Mouse (Mus musculus): ENCODE data around the gene Osbp.
"Not testable (repeated sequence)": the region's sequence is repeated elsewhere in the genome, so short reads cannot be mapped to it uniquely, and the experiment has no call there.

Osbp gene

DNA sequence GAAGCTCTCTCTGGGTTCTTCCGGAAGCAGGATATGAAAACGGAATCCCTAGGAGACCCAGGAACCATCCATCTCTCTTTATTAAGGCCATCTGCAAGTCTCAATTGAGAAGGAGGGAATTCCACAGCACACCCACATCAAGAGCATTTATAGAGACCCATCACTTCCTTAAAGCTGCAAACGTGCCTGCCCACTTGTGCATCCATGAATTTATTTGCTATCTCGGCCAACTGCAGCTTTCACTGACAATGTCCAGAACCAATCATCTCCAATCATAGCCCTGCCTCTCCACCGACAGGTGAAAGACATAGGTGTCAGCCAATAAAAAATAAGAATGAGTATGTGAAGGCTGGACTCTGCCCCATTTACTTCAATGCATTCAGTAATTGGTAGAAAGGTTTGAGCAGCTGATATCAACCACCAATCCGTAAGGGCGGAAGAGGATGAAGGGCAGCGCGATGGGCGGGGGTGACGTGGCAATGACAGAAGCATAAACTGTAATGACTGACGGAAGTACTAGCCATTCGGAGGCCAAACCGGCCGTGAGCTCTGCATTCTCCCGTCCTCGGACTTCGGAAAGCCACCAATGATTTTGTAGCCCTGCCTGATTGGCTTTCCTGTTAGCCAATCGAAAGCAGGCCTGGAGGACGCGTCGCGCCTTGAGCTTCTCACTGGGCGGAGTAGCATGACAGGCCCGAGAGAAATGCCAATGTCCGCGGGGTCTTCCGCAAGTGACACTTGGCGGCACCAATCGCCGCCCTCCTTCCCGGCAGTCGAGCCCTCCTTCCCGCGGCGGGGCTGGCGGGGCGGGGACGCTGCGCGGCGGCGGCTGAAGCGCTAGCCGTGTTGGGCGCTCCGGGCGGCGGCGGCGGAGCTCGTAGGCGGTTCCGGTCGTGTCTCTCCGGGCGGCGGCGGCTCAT is at the start of gene Osbp:
TSS of gene Osbp (plus strand) at position 919 of the 920 bp plus-strand sequence.
- peak; percentile 100 for DNase-seq (ENCODE audit: low read depth)

DNA sequence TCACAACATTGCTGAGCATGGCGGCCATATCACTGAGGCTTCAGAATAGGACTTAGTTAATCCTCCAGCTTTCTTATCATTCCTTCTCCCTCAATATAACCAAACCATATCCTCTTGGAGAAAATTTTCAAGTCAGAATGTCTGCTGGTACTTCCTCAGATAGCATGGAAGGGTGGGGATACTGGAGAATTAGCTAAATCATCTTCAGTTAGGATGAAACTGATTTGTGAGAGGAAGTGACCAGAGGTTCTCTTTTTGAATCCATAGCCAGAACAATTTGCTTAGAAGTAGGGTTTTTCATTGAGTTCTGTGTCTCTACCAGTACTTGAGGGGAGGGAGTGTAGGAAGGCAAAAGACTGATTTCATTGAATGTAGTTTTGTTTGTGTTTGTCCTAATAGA is 43.7 kb upstream of the Osbp start:
- no peak for DNase-seq (ENCODE audit: low read depth)

DNA sequence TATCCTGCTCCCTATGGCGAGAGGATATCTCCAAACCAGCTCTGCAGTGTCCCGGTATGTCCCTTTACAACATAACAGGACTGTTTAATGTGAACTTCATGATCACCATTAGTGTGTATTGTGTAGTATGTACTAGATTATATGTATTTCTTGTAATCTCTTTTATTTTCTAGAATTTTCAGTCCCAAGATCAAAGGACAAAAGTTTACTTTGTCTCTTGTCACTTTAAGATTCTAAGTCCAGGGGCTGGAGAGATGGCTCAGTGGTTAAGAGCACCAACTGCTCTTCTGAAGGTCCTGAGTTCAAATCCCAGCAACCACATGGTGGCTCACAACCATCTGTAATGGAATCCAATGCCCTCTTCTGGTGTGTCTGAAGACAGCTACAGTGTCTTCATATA is 43.2 kb upstream of the Osbp start:
- not testable (repeated sequence) for DNase-seq (ENCODE audit: low read depth)

DNA sequence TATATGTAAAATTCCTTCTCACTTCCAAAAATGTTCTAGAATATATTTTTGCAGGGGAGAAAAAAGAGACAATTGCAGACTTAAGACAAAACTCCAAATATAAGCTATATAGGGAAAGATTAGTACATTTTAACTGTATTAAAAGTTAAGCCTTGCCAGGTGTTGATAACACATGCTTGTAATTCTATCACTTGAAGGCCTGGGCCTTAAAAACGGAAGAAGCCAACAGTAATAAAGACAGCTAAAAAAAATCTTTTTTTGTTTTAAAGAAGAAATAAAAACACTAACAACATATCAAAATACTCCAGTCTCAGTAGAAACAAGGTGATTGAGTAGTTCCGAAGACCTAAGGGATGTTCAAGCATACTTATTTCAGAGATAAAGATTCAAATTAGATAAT is 39.4 kb upstream of the Osbp start:
- DNase-seq (ENCODE audit: low read depth) = no peak

DNA sequence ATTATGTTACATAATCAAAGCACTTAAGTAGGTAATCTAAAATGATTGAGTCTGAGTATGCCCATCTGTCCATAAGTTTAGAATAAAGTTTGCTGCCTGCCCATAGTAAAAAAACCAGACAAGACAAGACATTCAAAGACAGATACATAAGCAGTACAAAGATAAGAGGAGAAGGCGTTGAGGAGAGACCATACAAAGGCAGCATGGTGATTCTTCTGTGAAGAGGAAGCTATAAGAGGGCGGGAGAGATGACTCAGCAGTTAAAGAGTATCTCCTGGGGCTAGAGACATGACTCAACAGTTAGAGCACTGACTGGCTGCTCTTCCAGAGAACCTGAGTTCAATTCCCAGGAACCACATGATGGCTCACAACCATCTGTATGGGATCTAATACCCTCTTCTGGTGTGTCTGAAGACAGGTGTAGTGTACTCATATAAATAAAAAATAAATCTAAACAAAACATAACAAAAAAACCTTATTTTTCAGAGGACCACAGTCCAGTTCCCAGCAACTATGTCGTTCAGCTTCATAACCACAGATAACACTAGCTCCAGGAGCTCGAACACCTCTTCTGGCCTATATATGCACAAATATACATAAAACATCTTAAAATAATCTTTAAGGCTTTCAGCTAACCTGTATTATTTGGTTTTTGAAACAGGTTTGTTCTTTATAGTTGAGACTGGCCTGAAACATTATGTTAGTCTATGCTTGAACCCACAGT is 37.6 kb upstream of the Osbp start:
- no peak for DNase-seq (ENCODE audit: low read depth)

DNA sequence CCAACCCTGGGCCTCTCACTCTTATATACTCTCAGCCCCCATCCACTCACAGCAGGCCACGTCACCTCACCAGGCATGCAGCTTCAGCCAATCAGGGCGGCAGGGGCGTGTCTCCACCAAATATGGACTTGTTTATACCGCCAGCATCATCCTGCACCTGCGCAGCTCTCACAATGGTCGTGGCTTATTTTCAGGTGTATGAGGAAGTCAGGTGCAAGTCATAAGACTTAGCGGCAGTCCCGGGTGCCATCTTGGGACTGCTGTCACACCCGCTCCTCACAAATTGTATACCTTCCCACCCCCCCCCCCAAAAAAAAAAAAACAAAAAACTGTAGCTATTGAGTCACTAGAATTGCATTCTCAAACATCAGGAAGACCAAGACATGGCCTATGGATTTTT is 19.3 kb upstream of the Osbp start:
- not testable (repeated sequence) for DNase-seq (ENCODE audit: low read depth)

DNA sequence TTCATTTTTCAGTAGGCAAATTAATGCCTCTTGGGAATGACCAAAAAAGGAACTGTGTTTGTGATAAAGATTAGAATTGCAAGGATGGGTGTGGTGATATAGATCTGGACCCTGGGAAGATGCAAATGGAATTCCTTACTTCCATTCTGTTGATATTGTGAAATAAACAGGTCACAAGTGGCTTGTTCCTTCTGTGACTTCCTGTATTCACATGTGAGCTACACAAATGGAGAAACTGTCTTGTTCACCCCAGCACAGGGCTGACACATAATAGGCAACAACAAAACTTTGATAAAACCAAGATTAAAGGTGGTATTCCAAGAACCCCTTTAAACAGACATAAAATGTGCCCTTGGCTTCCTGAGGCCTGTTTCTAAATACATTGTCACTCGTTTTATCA is 15.9 kb upstream of the Osbp start:
- DNase-seq (ENCODE audit: low read depth) = no peak

DNA sequence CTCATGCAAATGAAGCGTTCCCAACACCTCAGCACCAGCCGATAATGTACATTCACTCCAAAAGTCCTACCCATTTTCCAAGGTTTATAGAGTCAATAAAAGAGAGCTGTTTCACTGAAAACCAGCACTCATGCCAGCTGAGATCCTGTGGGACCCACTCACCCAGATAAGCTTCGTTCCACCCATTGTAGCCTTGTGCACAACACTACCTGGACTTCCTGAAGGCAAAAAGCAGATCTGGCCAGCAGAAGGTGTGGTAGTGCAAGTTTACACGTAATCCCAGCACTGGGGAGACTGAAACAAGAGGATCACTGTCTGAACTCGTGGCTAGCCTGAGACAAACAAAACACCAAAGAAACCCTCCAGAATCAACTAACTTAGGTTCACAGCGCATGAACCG is 15.0 kb upstream of the Osbp start:
- no peak for DNase-seq (ENCODE audit: low read depth)

DNA sequence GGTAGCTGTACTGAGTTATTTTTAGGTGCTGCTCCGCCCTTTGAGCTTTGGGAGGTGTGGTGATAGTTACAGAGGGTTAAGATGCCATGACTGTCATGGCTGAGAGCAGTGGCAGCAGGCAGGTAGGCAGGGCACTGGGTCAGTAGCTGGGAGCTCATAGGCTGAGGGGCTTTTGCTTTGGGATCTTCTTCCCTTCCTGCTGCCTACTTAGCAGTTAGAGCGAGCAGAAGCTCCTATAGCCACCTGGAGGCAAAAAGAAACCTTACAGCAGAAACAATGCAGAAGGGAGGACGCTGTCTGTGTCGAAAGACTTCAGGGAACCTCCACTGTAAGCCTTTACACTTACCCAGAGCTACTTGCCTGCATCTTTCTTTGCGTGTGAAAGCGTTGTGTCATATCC is 11.5 kb upstream of the Osbp start:
- no peak for DNase-seq (ENCODE audit: low read depth)

DNA sequence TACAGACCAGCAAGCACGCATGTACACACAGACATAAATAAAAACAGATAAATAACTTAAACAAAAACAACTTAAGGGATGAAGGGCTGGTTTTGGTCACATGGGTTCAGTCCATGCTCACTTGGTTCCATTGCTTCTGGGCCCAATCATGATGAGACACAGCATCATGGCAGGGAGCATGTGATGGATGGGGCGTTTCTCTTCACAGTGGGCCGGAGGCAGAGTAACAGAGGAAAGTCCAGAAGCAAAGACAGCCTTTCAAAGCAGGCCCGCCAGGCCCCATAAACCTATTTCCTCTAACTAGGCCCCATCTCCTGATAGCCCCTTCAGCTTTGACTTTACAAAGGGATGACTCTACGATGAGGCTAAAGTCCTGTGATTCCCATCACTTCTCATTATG is 9.1 kb upstream of the Osbp start:
- DNase-seq (ENCODE audit: low read depth) = no peak

DNA sequence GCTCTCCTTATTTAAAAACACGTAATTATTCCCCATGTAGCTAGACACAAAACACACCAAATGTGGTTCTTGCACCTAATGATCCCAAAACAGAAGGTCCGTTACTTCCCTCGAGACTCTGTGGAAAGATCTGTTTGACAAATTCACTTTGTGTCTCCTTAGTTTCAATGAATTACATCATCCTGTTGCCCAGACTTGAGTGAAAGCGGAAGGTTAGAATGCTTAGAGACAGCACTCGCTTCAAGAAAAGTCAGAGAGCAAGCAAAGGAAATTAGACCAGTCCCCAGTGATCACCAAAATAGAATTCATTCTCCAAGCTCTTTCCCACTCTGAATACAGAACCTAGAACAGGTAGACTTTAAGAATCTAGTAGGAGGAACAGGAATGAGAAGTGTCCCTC is 8.3 kb upstream of the Osbp start:
- no peak for DNase-seq (ENCODE audit: low read depth)

DNA sequence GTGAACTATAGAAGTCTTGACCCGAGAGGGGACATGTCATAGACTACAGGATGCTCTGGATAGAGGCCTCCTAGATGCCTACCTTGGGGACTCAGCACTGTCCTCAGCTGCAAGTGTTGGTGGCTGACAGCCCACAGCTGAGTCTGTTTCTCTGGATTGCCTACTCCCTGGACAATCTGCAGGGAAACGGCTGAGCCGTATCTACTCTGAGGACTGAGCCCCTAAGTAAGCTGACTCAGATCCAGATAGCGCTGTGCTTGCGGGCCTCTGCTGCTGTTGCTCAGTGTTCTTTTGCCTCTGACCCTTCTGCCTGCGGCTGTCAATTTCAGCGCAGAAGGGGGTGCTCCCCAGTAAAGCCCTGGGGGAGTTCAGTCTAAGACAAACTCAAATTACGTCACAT is 7.9 kb upstream of the Osbp start:
- no peak for DNase-seq (ENCODE audit: low read depth)

DNA sequence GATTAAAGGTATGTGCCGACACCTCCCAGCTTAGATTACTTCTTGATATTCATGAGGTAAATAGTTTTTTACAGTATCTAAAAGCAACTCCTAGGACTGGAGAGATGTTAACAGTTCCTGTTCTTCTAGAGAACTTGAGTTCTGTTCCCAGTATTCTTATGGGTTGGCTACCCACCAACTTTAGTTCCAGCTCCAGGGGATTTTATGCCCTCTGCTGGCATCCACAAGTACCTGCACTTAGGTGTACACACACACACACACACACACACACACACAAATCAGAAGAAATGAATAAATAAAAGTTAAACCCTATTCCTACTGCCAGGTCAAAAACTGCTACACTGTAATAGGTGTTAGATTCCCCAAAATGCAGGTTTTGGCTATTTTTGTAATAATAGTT is 1.5 kb upstream of the Osbp start:
- DNase-seq (ENCODE audit: low read depth) = no peak

DNA sequence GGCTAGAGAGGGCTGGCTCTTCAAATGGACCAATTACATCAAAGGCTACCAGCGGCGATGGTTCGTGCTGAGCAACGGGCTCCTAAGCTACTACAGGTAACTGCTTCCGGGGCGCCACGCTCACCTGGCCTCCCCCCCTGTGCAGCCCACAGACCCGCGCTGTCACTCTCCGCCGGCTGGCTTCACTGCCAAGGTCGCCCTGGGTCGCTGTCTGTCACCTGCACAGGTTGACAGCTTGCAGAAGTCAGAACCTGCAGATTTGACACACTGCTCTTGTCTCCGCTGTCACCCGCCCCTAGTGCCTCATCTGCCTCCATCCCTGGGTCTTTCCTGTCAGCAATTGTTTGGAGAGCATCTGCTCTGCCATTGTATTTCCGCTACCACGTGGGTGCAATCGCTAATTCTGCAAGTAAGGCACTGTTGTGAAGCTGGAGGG is 478 bp downstream of the Osbp start:
- DNase-seq (ENCODE audit: low read depth) = no peak

DNA sequence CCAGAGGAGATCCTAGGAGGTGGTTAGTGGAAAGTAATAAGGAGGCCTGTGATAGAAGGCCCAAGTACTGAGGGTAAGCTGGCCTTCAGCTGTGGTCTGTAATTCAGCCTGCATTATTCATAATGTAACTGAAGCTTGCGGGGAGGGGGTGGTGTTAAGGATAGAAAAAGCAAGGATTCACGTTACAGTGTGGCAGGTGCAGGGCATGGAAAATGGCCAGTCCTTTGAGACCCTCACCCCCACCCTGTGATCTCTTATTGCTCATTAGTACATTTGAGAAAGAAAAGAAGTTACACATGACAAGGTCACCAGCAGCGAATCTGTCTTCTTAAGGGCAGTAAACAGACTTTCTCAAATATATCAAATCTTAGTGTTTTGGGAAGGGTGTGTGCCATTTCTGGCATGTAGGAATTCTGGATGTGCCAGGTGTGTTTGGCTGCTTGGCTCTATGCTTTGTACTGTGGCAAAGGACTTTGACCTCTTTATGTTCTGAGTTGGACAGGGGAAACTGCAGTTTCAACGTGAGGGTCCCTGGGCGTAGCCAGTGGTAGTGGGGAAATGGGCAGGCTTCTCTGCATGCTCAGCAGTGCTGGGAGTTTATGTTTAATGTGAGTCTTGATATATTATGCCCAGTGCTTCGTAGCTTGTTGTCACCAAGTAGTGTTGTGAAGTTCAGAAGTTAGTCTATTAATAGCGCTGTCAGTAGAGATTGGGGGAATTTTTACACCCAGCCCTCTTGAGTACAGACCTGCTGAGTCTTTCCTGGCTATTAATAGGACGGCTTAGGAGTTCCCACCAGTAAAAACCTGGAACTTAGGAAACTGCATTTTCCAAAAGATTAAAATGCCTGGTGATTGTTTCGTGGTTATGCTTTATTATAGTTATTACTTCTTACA is 3.7 kb downstream of the Osbp start:
- no peak for DNase-seq (ENCODE audit: low read depth)

DNA sequence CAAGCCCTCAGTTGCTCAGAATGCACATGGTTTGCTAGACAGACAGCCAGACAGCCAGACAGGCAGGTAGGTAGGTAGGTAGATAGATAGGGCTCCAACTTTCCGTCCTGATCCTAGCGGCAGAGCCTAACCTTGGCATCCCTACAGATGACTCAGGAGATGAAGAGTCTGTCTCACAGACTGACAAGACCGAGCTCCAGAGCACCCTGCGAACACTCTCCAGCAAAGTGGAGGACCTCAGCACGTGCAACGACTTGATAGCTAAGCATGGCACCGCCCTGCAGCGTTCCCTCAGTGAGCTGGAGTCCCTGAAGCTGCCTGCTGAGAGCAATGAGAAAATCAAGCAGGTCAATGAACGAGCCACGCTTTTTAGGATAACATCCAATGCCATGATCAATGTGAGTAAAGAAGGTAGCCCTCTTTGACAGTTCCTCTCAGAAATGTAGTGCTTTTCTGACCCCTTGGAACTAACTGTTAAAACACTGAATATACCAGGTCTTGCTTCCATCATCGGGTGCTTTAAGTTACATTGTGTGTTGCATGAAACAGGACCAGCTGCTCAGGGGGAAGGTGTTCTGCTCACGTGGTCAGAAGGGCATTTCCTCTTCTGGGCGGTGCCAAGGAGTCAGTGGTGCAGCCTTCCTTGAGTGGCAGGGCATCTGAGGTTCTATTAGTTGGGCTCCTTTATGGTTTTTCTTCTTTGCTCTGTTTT is 7.9 kb downstream of the Osbp start:
- DNase-seq (ENCODE audit: low read depth) = no peak

DNA sequence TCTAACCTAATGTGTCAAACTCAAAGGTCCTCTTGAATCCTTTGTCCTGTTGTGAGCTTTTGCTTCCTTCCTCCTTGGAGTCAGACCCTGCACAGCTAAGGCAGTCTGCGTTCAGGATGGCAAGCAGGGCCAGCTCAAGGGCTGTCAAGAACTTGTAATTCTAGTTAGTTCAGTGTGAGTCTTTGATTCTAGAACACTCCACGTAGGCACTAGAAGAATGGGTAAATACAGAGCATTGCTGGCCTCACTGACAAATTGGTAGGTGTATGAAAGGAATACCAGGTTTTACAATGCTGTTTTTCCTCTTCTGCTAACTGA is 8.4 kb downstream of the Osbp start:
- DNase-seq (ENCODE audit: low read depth) = no peak

DNA sequence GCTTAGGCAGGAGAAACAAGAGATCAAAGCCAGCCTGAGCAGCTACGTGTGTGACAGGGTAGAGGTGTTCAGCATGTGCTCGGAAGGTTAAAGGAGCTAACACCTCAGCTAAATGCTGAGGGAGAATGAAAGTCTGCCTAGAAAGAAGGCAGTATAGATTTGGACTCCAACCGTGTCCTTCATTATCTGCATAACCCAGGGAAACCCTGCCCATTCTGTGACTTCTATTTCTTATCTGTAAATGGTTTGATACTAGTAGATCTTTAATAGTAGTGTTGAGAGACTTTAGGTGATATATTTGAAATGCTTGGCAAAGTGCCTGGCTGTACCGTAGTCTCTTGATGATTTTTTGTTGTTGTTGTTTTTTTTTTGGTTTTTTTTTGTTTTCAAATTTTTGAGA is 9.9 kb downstream of the Osbp start:
- no peak for DNase-seq (ENCODE audit: low read depth)

DNA sequence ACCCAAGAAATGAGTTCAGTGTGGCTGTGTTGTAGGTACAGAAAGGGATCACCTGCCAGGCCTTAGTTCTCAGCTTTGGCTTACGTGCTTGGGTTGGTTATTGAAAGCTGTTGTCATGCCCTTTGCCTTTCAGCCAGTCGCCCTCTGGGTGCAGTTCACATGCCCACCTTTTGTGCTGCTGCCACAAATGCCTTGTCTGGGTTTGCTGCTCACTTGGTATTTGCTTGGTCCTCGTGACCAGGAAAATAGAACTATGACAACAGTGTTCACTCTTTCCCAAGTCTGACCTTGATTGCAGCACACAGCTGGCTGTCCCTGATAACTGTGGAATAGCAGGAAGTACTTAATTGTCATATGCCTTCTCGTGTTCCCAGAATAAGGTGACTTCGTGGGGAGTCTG is 11.6 kb downstream of the Osbp start:
- no peak for DNase-seq (ENCODE audit: low read depth)

DNA sequence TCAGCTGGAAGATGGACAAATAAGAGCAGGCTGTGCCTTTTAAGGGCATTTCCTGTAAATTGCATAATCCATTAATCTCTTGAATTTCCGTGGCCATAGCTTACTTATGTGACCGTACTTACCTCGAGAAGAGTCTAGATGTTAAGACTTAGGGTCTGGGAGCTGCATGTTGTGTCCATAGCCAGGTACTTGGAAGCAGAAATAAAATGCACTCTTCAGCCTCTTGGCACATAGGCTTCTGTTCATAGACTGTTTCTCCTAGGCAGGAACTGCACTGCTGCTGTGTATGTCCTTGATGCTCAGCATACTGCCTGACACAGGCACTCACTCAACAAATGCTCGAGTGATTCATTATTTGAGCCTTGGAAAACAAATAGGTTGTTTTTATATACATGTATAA is 14.7 kb downstream of the Osbp start:
- no peak for DNase-seq (ENCODE audit: low read depth)

DNA sequence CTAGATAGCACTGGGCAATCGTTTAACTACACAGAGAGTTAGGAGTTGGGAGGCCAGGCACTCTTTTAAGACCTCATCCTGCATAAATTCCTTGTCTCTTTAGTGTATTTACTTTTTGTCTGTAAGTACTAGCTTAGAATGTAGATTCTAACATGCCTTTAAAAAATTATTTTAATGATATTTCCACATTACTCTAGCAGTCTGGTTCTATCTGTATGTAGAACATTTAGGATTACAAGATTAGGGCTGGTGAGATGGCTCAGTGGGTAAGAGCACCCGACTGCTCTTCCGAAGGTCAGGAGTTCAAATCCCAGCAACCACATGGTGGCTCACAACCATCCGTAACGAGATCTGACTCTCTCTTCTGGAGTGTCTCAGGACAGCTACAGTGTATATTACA is 18.9 kb downstream of the Osbp start:
- not testable (repeated sequence) for DNase-seq (ENCODE audit: low read depth)

DNA sequence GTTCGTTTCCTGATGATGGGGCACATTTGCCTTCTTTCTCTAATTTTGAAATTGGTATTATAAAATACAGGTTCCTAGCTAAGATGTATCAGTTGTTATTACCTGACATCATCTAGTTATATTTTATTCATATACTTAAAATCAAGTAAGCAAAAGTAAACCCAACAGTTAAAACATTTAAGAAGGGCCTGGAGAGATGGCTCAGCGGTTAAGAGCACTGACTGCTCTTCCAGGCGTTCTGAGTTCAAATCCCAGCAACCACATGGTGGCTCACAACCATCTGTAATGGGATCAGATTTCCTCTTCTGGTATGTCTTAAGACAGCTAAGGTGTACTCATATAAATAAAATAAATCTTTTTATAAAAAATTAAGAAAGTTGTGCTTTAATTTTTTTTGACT is 22.1 kb downstream of the Osbp start:
- no peak for DNase-seq (ENCODE audit: low read depth)

Data from fibroblast of lung, adult 2 months (primary cell).